Mouse (Mus musculus) intestine, embryonic 16.5 days (tissue): ENCODE measurements around the gene Fgfr2. TPM values are rescaled to one million over a fixed set of nuclear protein-coding genes. Genes with fewer than 3 reads are reported as not detected.

Experiments used
- ATAC-seq: fragments of 200-750 bp; cut with Nextera tagmentation; 2 replicates; pipeline ENCODE4 v1.8.0; 2017; ENCODE audit warnings: moderate TSS enrichment, moderate library complexity
- H3K27ac ChIP-seq: fragments of 300-500 bp; sonication (generic); 2 replicates; pipeline ENCODE4 v1.5.1; 2014; ENCODE audit warnings: mild to moderate bottlenecking, low read length
- H3K27me3 ChIP-seq: fragments of 300-500 bp; sonication (generic); replicated peaks from 2 replicates; pipeline ENCODE4 v1.6.1; 2014; ENCODE audit warnings: low read length, control low read depth, mixed read lengths; ENCODE audit not compliant: control insufficient read depth, insufficient read depth
- H3K36me3 ChIP-seq: fragments of 300-500 bp; sonication (generic); 2 replicates; pipeline ENCODE4 v1.6.1; 2014; ENCODE audit warnings: low read length, control low read depth; ENCODE audit not compliant: control insufficient read depth, insufficient read depth
- H3K4me1 ChIP-seq: fragments of 300-500 bp; sonication (generic); 2 replicates; pipeline ENCODE4 v1.6.1; 2014; ENCODE audit warnings: low read length, control low read depth, mixed read lengths; ENCODE audit not compliant: control insufficient read depth, insufficient read depth
- H3K4me2 ChIP-seq: fragments of 300-500 bp; sonication (generic); 2 replicates; pipeline ENCODE4 v1.6.1; 2014; ENCODE audit warnings: low read depth, low read length, control low read depth
- H3K4me3 ChIP-seq: fragments of 300-500 bp; sonication (generic); 2 replicates; pipeline ENCODE4 v1.5.1; 2014; ENCODE audit warnings: mild to moderate bottlenecking, low read length
- H3K9ac ChIP-seq: fragments of 300-500 bp; sonication (generic); 2 replicates; pipeline ENCODE4 v1.6.1; 2014; ENCODE audit warnings: low read depth, low read length
- H3K9me3 ChIP-seq: fragments of 300-500 bp; sonication (generic); 2 replicates; pipeline ENCODE4 v1.6.1; 2016; ENCODE audit warnings: low read length, control low read depth; ENCODE audit not compliant: control insufficient read depth
- WGBS: fragments of 180-500 bp; shearing (Covaris S2); extraction: QIAGEN DNeasy Blood & Tissue Kit; methylation state at CpG from one replicate; pipeline ENCODE4 v1.1.7; 2014; 5-methylcytosine and 5-hydroxymethylcytosine counted together
- polyA plus RNA-seq: library from polyadenylated mRNA; unstranded; fragments of >200 nt; fragmentation: Nextera tagmentation; extraction: Ambion mirVana; gene quantifications from 2 replicates; pipeline ENCODE4 v1.2.1, GENCODE M21; 2015

The Fgfr2 gene
- polyA plus RNA-seq, 1 experiment from 2014 or later = 47.3 TPM

GRCm38 (mm10) chr7:132204073-132204612 lies 919.0 kb downstream of the Fgfr2 start:
- no peaks in the 10 kb centered on the region for H3K9me3 ChIP-seq
- no peaks in the 10 kb centered on the region for H3K27me3 ChIP-seq
- ATAC-seq = no peak
- H3K4me2 ChIP-seq = no peak overlapping the region
- no peak overlapping the region for H3K9ac ChIP-seq
- H3K27ac ChIP-seq = no peak overlapping the region
- H3K4me1 ChIP-seq = no peaks in the 10 kb centered on the region
- WGBS = 28% methylated on average over 1 of the region's 1 CpGs
- H3K36me3 ChIP-seq = no peaks in the 10 kb centered on the region
- no peak overlapping the region for H3K4me3 ChIP-seq

GRCm38 (mm10) chr7:132199686-132200085 lies 923.5 kb downstream of the Fgfr2 start:
- H3K27ac ChIP-seq = no peak overlapping the region
- 40% methylated on average over 6 of the region's 6 CpGs for WGBS
- H3K4me1 ChIP-seq = no peaks in the 10 kb centered on the region
- no peaks in the 10 kb centered on the region for H3K27me3 ChIP-seq
- no peaks in the 10 kb centered on the region for H3K9me3 ChIP-seq
- H3K36me3 ChIP-seq = no peaks in the 10 kb centered on the region
- no peak overlapping the region for H3K9ac ChIP-seq
- no peak overlapping the region for H3K4me3 ChIP-seq
- ATAC-seq = no peak
- H3K4me2 ChIP-seq = no peak overlapping the region

GRCm38 (mm10) chr7:132198806-132199205 lies 924.3 kb downstream of the Fgfr2 start:
- 95% methylated on average over 1 of the region's 1 CpGs for WGBS
- no peaks in the 10 kb centered on the region for H3K9me3 ChIP-seq
- ATAC-seq = no peak

GRCm38 (mm10) chr7:132197817-132198475 lies 925.2 kb downstream of the Fgfr2 start:
- no peaks in the 10 kb centered on the region for H3K9me3 ChIP-seq
- H3K27me3 ChIP-seq = no peaks in the 10 kb centered on the region
- ATAC-seq = no peak
- H3K4me1 ChIP-seq = no peaks in the 10 kb centered on the region
- no peak overlapping the region for H3K27ac ChIP-seq
- no peaks in the 10 kb centered on the region for H3K36me3 ChIP-seq
- no peak overlapping the region for H3K4me3 ChIP-seq
- no peak overlapping the region for H3K9ac ChIP-seq
- WGBS = 37% methylated on average over 7 of the region's 7 CpGs
- H3K4me2 ChIP-seq = no peak overlapping the region

More at GRCm38 (mm10) chr7:132198806-132199205, 924.3 kb downstream of the Fgfr2 start:
- Histone ChIP-seq H3K9ac (no peak overlapping the region), H3K36me3 (no peaks in the 10 kb centered on the region), H3K4me3 (no peak overlapping the region), H3K4me1 (no peaks in the 10 kb centered on the region), H3K27me3 (no peaks in the 10 kb centered on the region), H3K27ac (no peak overlapping the region), H3K4me2 (no peak overlapping the region)

- H3K4me3 ChIP-seq = no peak overlapping the region
- WGBS = 94% methylated on average over 1 of the region's 1 CpGs
- H3K36me3 ChIP-seq = no peaks in the 10 kb centered on the region
- no peaks in the 10 kb centered on the region for H3K4me1 ChIP-seq
- no peak overlapping the region for H3K27ac ChIP-seq
- H3K9ac ChIP-seq = no peak overlapping the region
- no peak overlapping the region for H3K4me2 ChIP-seq
- H3K27me3 ChIP-seq = no peaks in the 10 kb centered on the region
- ATAC-seq = no peak
- H3K9me3 ChIP-seq = no peaks in the 10 kb centered on the region
Measured at GRCm38 (mm10) chr7:132196581-132196980, 926.6 kb downstream of the Fgfr2 start.

GRCm38 (mm10) chr7:132193606-132194005 lies 929.5 kb downstream of the Fgfr2 start:
- Histone ChIP-seq H3K27ac (no peak overlapping the region), H3K27me3 (no peaks in the 10 kb centered on the region), H3K9ac (no peak overlapping the region), H3K4me1 (no peaks in the 10 kb centered on the region), H3K4me3 (no peak overlapping the region), H3K36me3 (no peaks in the 10 kb centered on the region), H3K9me3 (no peaks in the 10 kb centered on the region), H3K4me2 (no peak overlapping the region)
- WGBS = 94% methylated on average over 2 of the region's 2 CpGs
- no peak for ATAC-seq

- H3K4me3 ChIP-seq = no peak overlapping the region
- H3K4me2 ChIP-seq = no peak overlapping the region
- no peaks in the 10 kb centered on the region for H3K27me3 ChIP-seq
- no peak for ATAC-seq
- 55% methylated on average over 3 of the region's 3 CpGs for WGBS
- H3K27ac ChIP-seq = no peak overlapping the region
- H3K36me3 ChIP-seq = no peaks in the 10 kb centered on the region
- H3K9ac ChIP-seq = no peak overlapping the region
- no peaks in the 10 kb centered on the region for H3K9me3 ChIP-seq
- no peaks in the 10 kb centered on the region for H3K4me1 ChIP-seq
Measured at GRCm38 (mm10) chr7:132187456-132187855, 935.7 kb downstream of the Fgfr2 start.

- Histone ChIP-seq H3K4me1 (no peaks in the 10 kb centered on the region), H3K36me3 (no peaks in the 10 kb centered on the region), H3K9me3 (no peaks in the 10 kb centered on the region), H3K27ac (no peak overlapping the region), H3K27me3 (no peaks in the 10 kb centered on the region), H3K9ac (no peak overlapping the region), H3K4me3 (no peak overlapping the region), H3K4me2 (no peak overlapping the region)
- WGBS = 65% methylated on average over 5 of the region's 5 CpGs
- no peak for ATAC-seq
Measured at GRCm38 (mm10) chr7:132183892-132184404, 939.2 kb downstream of the Fgfr2 start.

- ATAC-seq = no peak
- no peaks in the 10 kb centered on the region for H3K36me3 ChIP-seq
- no peak overlapping the region for H3K9ac ChIP-seq
- H3K27ac ChIP-seq = no peak overlapping the region
- no peak overlapping the region for H3K4me3 ChIP-seq
- H3K9me3 ChIP-seq = no peaks in the 10 kb centered on the region
- no peaks in the 10 kb centered on the region for H3K27me3 ChIP-seq
- no peak overlapping the region for H3K4me2 ChIP-seq
- 86% methylated on average over 4 of the region's 4 CpGs for whole genome bisulfite sequencing
- H3K4me1 ChIP-seq = no peaks in the 10 kb centered on the region
Measured at GRCm38 (mm10) chr7:132181586-132182198, 941.5 kb downstream of the Fgfr2 start.
